ENCODE assay signal across 9 mouse cellular contexts in genomic region chr2:60879141-60879818, GRCm38 (mm10).
A peak's percentile ranks its signal among the peaks of the same experiment; 100 is the strongest.
DNase-seq lines count a peak whose midpoint lies in the region; ATAC-seq lines count a peak whose summit lies in the region.
"Had no signal": no experiment of that assay in that cellular context is flagged by ENCODE, and none has a peak within 500 bp of the region (broad histone marks: within the 10 kb centered on the region; RNA-seq: fewer than 3 reads in every experiment).

No protein-coding gene starts in this region.

- H3K9me3 ChIP-seq in heart, embryonic 15.5 days (replicated peaks) = no peaks in the 10 kb centered on the region
- H3K9me3 ChIP-seq in hindbrain, embryonic 15.5 days = no peaks in the 10 kb centered on the region
- no peaks in the 10 kb centered on the region for H3K9me3 ChIP-seq in midbrain, embryonic 14.5 days (ENCODE audit: control insufficient read depth, low read length)

- no peaks in the 10 kb centered on the region for H3K36me3 ChIP-seq in heart, embryonic 15.5 days
- H3K36me3 ChIP-seq in hindbrain, embryonic 15.5 days = no peaks in the 10 kb centered on the region
- H3K36me3 ChIP-seq in midbrain, embryonic 14.5 days (ENCODE audit: control insufficient read depth, insufficient read depth, low read length) = no peaks in the 10 kb centered on the region

- peak overlapping the region; percentile 95 for H3K4me2 ChIP-seq in heart, embryonic 15.5 days
- peak overlapping the region; percentile 97 for H3K4me2 ChIP-seq in hindbrain, embryonic 15.5 days
- H3K4me2 ChIP-seq in midbrain, embryonic 14.5 days (ENCODE audit: low read length) = peak overlapping the region; percentile 91

- 55% methylated on average over 5 of the region's 5 CpGs for WGBS in heart, embryonic 15.5 days
- 28% methylated on average over 5 of the region's 5 CpGs for WGBS in hindbrain, embryonic 15.5 days
- WGBS in midbrain, embryonic 14.5 days = 13% methylated on average over 5 of the region's 5 CpGs

- H3K9ac ChIP-seq in heart, embryonic 15.5 days = peak overlapping the region; percentile 79; the same call in 1 of the 2 replicates
- no peak overlapping the region for H3K9ac ChIP-seq in hindbrain, embryonic 15.5 days
- no peak overlapping the region; the same call in 1 of the 2 replicates for H3K9ac ChIP-seq in midbrain, embryonic 14.5 days (replicated peaks; ENCODE audit: low read length)

- H3K4me3 ChIP-seq in heart, embryonic 15.5 days = peak overlapping the region; percentile 69
- H3K4me3 ChIP-seq in brown adipose tissue, adult 24 weeks (ENCODE audit: insufficient read depth, low read depth, low read length) = peak overlapping the region; percentile 99
- H3K4me3 ChIP-seq in hindbrain, embryonic 15.5 days = peak overlapping the region; percentile 91
- H3K4me3 ChIP-seq in midbrain, embryonic 14.5 days (replicated peaks; ENCODE audit: low read depth, low read length) = peak overlapping the region; percentile 82; the same call in 1 of the 2 replicates

- DNase-seq in heart, adult 9 months (ENCODE audit: low spot score in 2 of 2) = no peak
- peak; percentile 38 for DNase-seq in midbrain, embryonic 14.5 days
- DNase-seq in urinary bladder, adult 2 months (ENCODE audit: low spot score) = no peak
- DNase-seq in frontal cortex, postnatal 14 days (ENCODE audit: low spot score in 2 of 2) = no peak
- DNase-seq in adrenal gland, postnatal 4 days (ENCODE audit: low spot score in 2 of 2) = no peak
- DNase-seq: gastrocnemius, postnatal 36 days had no signal

- H3K27ac ChIP-seq in heart, embryonic 15.5 days = peak overlapping the region; percentile 35; the same call in 1 of the 2 replicates
- H3K27ac ChIP-seq in brown adipose tissue, adult 24 weeks (replicated peaks; ENCODE audit: low read depth, low read length) = peak overlapping the region; percentile 79
- 0 out of 2 replicates have a peak overlapping the region, but pooled peaks have one; percentile 8 for H3K27ac ChIP-seq in hindbrain, embryonic 15.5 days (replicated peaks)
- H3K27ac ChIP-seq in midbrain, embryonic 14.5 days (replicated peaks; ENCODE audit: low read depth, low read length) = no peak overlapping the region

- no peak for ATAC-seq in heart, embryonic 15.5 days (replicated peaks; ENCODE audit: insufficient number of reproducible peaks, insufficient read depth, low FRiP score, low read depth)
- ATAC-seq in hindbrain, embryonic 15.5 days (ENCODE audit: low FRiP score, low read depth) = no peak
- no peak for ATAC-seq in midbrain, embryonic 14.5 days (ENCODE audit: low FRiP score, low TSS enrichment)

- H3K27me3 ChIP-seq in heart, embryonic 15.5 days = no peaks in the 10 kb centered on the region
- no peaks in the 10 kb centered on the region for H3K27me3 ChIP-seq in hindbrain, embryonic 15.5 days
- H3K27me3 ChIP-seq in midbrain, embryonic 14.5 days (ENCODE audit: control insufficient read depth, insufficient read depth, low read length) = peaks cover 30% of the 10 kb centered on the region; the same call in 1 of the 2 replicates

- peaks cover 77% of the 10 kb centered on the region for H3K4me1 ChIP-seq in heart, embryonic 15.5 days (replicated peaks)
- peaks cover 45% of the 10 kb centered on the region for H3K4me1 ChIP-seq in brown adipose tissue, adult 24 weeks (ENCODE audit: control insufficient read depth, insufficient read depth, insufficient read length, low read length)
- H3K4me1 ChIP-seq in hindbrain, embryonic 15.5 days (replicated peaks) = peaks cover 51% of the 10 kb centered on the region
- peaks cover 7% of the 10 kb centered on the region; the same call in 1 of the 2 replicates for H3K4me1 ChIP-seq in midbrain, embryonic 14.5 days (ENCODE audit: control insufficient read depth, insufficient read depth, low read length)
